Mouse (Mus musculus) kidney, adult 2 months (tissue): ENCODE measurements at regions not wholly inside any gene's neighbourhood (a gene's known extent, or its start where the extent isn't known, plus 50 kb on each side); places are given as distances from the start of the nearest gene placed in this dataset.

Experiments used
- DNase-seq: peaks from one replicate; pipeline ENCODE4 v3.0.0; 2021
- H3K27ac ChIP-seq: fragments of 200-500 bp; 2 replicates; pipeline ENCODE4 v1.5.1; 2012; ENCODE audit warnings: low read depth, low read length, control low read depth, inconsistent platforms; ENCODE audit not compliant: insufficient read depth
- H3K27me3 ChIP-seq: fragments of 200-500 bp; replicated peaks from 2 replicates; pipeline ENCODE4 v1.6.1; 2012; ENCODE audit warnings: mild to moderate bottlenecking, moderate library complexity, low read length, inconsistent platforms; ENCODE audit not compliant: control insufficient read depth, insufficient read depth
- H3K36me3 ChIP-seq: fragments of 200-500 bp; 2 replicates; pipeline ENCODE4 v1.6.1; 2012; ENCODE audit warnings: mild to moderate bottlenecking, moderate library complexity, low read length, inconsistent platforms; ENCODE audit not compliant: control insufficient read depth, insufficient read depth
- H3K4me1 ChIP-seq: fragments of 200-500 bp; 2 replicates; pipeline ENCODE4 v1.6.1; 2011; ENCODE audit warnings: low read length; ENCODE audit not compliant: control insufficient read depth, insufficient read depth
- H3K4me3 ChIP-seq: fragments of 200-500 bp; 2 replicates; pipeline ENCODE4 v1.5.1; 2011; ENCODE audit warnings: mild to moderate bottlenecking, low read depth, low read length, control low read depth; ENCODE audit not compliant: insufficient read depth
- CTCF ChIP-seq: fragments of 200-500 bp; conservative IDR thresholded peaks from 2 replicates; pipeline ENCODE4 v1.5.1; 2011; ENCODE audit warnings: low read depth, mild to moderate bottlenecking, control low read depth, low read length, moderate library complexity, mixed read lengths; ENCODE audit not compliant: insufficient read depth, insufficient read length
- POLR2A ChIP-seq: fragments of 200-500 bp; IDR thresholded peaks from one replicate; pipeline ENCODE4 v1.6.1; 2011; ENCODE audit warnings: low read depth, low read length, control low read depth
- WGBS: fragments of 180-500 bp; shearing (Covaris S2); methylation state at CpG from one replicate; pipeline ENCODE4 v1.1.7; 2018; 5-methylcytosine and 5-hydroxymethylcytosine counted together

GRCm38 (mm10) chr15:86673096-86673520 is 458.8 kb downstream of the Tbc1d22a start:
- H3K27ac ChIP-seq, result no peak overlapping the region
- 27% methylated on average over 9 of the region's 9 CpGs for WGBS
- H3K27me3 ChIP-seq, result no peaks in the 10 kb centered on the region
- DNase-seq, result no peak
- TF ChIP-seq POLR2A (no peak), CTCF (no peak)
- H3K4me1 ChIP-seq, result no peaks in the 10 kb centered on the region
- H3K4me3 ChIP-seq, result no peak overlapping the region
- no peaks in the 10 kb centered on the region for H3K36me3 ChIP-seq

GRCm38 (mm10) chr15:86677016-86677415 is 462.8 kb downstream of the Tbc1d22a start:
- no peak overlapping the region for H3K4me3 ChIP-seq
- H3K27ac ChIP-seq, result no peak overlapping the region
- no peaks in the 10 kb centered on the region for H3K27me3 ChIP-seq
- H3K4me1 ChIP-seq, result no peaks in the 10 kb centered on the region
- DNase-seq, result no peak
- no peaks in the 10 kb centered on the region for H3K36me3 ChIP-seq
- 51% methylated on average over 7 of the region's 7 CpGs for WGBS
- TF ChIP-seq CTCF (no peak), POLR2A (no peak)

GRCm38 (mm10) chr15:86683081-86683480 is 468.8 kb downstream of the Tbc1d22a start:
- H3K27ac ChIP-seq, result no peak overlapping the region
- no peak for DNase-seq
- H3K4me3 ChIP-seq, result no peak overlapping the region
- TF ChIP-seq POLR2A, result no peak
- no peak for TF ChIP-seq CTCF
- WGBS, result 87% methylated on average over 12 of the region's 12 CpGs
- no peaks in the 10 kb centered on the region for H3K36me3 ChIP-seq
- no peaks in the 10 kb centered on the region for H3K4me1 ChIP-seq
- no peaks in the 10 kb centered on the region for H3K27me3 ChIP-seq

- DNase-seq, result no peak
- WGBS, result 48% methylated on average over 8 of the region's 8 CpGs
- TF ChIP-seq CTCF (no peak), POLR2A (no peak)
- no peaks in the 10 kb centered on the region for H3K4me1 ChIP-seq
- H3K4me3 ChIP-seq, result no peak overlapping the region
- H3K27me3 ChIP-seq, result no peaks in the 10 kb centered on the region
- no peak overlapping the region for H3K27ac ChIP-seq
- no peaks in the 10 kb centered on the region for H3K36me3 ChIP-seq
Measured at GRCm38 (mm10) chr15:86689694-86690093, 475.4 kb downstream of the Tbc1d22a start.

GRCm38 (mm10) chr15:86696806-86697205 is 482.5 kb downstream of the Tbc1d22a start:
- no peak overlapping the region for H3K4me3 ChIP-seq
- no peaks in the 10 kb centered on the region for H3K36me3 ChIP-seq
- no peak for DNase-seq
- no peak for TF ChIP-seq CTCF
- TF ChIP-seq POLR2A, result no peak
- no peaks in the 10 kb centered on the region for H3K4me1 ChIP-seq
- H3K27me3 ChIP-seq, result no peaks in the 10 kb centered on the region
- WGBS, result 81% methylated on average over 4 of the region's 4 CpGs
- H3K27ac ChIP-seq, result no peak overlapping the region

GRCm38 (mm10) chr15:86710429-86710828 is 496.2 kb downstream of the Tbc1d22a start:
- Histone ChIP-seq H3K27ac (no peak overlapping the region), H3K27me3 (no peaks in the 10 kb centered on the region), H3K4me3 (no peak overlapping the region), H3K36me3 (no peaks in the 10 kb centered on the region), H3K4me1 (no peaks in the 10 kb centered on the region)
- whole genome bisulfite sequencing, result 82% methylated on average over 2 of the region's 2 CpGs
- TF ChIP-seq CTCF, result no peak
- DNase-seq, result no peak

GRCm38 (mm10) chr15:86718376-86718775 is 504.1 kb downstream of the Tbc1d22a start:
- H3K4me1 ChIP-seq, result no peaks in the 10 kb centered on the region
- no peaks in the 10 kb centered on the region for H3K27me3 ChIP-seq
- H3K4me3 ChIP-seq, result no peak overlapping the region
- TF ChIP-seq POLR2A, result no peak
- WGBS, result 58% methylated on average over 9 of the region's 9 CpGs
- DNase-seq, result no peak
- H3K36me3 ChIP-seq, result no peaks in the 10 kb centered on the region
- H3K27ac ChIP-seq, result no peak overlapping the region

GRCm38 (mm10) chr15:86719088-86719487 is 504.8 kb downstream of the Tbc1d22a start:
- WGBS, result 87% methylated on average over 12 of the region's 12 CpGs
- no peak for TF ChIP-seq POLR2A
- no peak for TF ChIP-seq CTCF
- no peaks in the 10 kb centered on the region for H3K4me1 ChIP-seq

More at GRCm38 (mm10) chr15:86719088-86719487, 504.8 kb downstream of the Tbc1d22a start:
- Histone ChIP-seq H3K36me3 (no peaks in the 10 kb centered on the region), H3K27me3 (no peaks in the 10 kb centered on the region), H3K27ac (no peak overlapping the region), H3K4me3 (no peak overlapping the region)
- no peak for DNase-seq
